Mouse (Mus musculus) megakaryocyte, adult 5-6 weeks (primary cell): ENCODE measurements around the gene Gm13283. TPM values are rescaled to one million over a fixed set of nuclear protein-coding genes. Genes with fewer than 3 reads are reported as not detected.
"Not testable (repeated sequence)": the region's sequence is repeated elsewhere in the genome, so short reads cannot be mapped to it uniquely, and the experiment has no call there.

Experiments used
- ATAC-seq: 2 replicates; pipeline ENCODE4 v1.8.0; 2016; ENCODE audit warnings: mild to moderate bottlenecking, inconsistent platforms; ENCODE audit not compliant: poor library complexity, severe bottlenecking
- total RNA-seq, 2 experiments: library from RNA; stranded (forward) in 1 of 2; stranded (reverse) in 1 of 2; fragments of 153-499, 151-499 nt in 1 of 2; fragments of 221-1000, 200-1000 nt in 1 of 2; gene quantifications; 2 replicates each; pipeline versions ENCODE4 v1.2.3 to v1.2.4; 2015 to 2017

The Gm13283 gene
- total RNA-seq, 2 experiments from 2014 or later = 0.18 TPM; not detected in 1

GRCm38 (mm10) chr4:88761776-88762175 is 1.9 kb downstream of the Gm13283 start:
- ATAC-seq = not testable (repeated sequence)

- not testable (repeated sequence) for ATAC-seq
These were observed 2.4 kb downstream of the Gm13283 start for GRCm38 (mm10) chr4:88762341-88762740.

- peak; percentile 94 for ATAC-seq
These were observed 3.6 kb downstream of the Gm13283 start for GRCm38 (mm10) chr4:88763384-88764018.

- not testable (repeated sequence) for ATAC-seq
These were observed 13.6 kb downstream of the Gm13283 start, which contains the start of gene Gm13290 for GRCm38 (mm10) chr4:88773534-88773933. Gm13290 (plus strand) TSS chr4:88773834.

GRCm38 (mm10) chr4:88776622-88777021 is 16.7 kb downstream of the Gm13283 start, which contains the start of gene Gm13289:
Gm13289 (plus strand) TSS chr4:88776922.
- not testable (repeated sequence) for ATAC-seq

GRCm38 (mm10) chr4:88779550-88779949 is 19.6 kb downstream of the Gm13283 start, which contains the start of gene Gm13272:
Gm13272 (plus strand) TSS chr4:88779850.
- ATAC-seq = not testable (repeated sequence)

- ATAC-seq = not testable (repeated sequence)
These were observed 20.4 kb downstream of the Gm13283 start for GRCm38 (mm10) chr4:88780320-88780719.

- ATAC-seq = not testable (repeated sequence)
These were observed 21.9 kb downstream of the Gm13283 start, which contains the start of gene Ifnz for GRCm38 (mm10) chr4:88781831-88782230. Ifnz (plus strand) TSS chr4:88782131.

- ATAC-seq = not testable (repeated sequence)
These were observed 22.4 kb downstream of the Gm13283 start for GRCm38 (mm10) chr4:88782335-88782734.

GRCm38 (mm10) chr4:88785409-88785808 is 25.5 kb downstream of the Gm13283 start, which contains the start of gene Gm13276:
Gm13276 (plus strand) TSS chr4:88785709.
- not testable (repeated sequence) for ATAC-seq

GRCm38 (mm10) chr4:88788402-88788801 is 28.5 kb downstream of the Gm13283 start, which contains the start of gene Gm13277:
Gm13277 (plus strand) TSS chr4:88788632.
- ATAC-seq = not testable (repeated sequence)

- ATAC-seq = not testable (repeated sequence)
These were observed 31.3 kb downstream of the Gm13283 start, which contains the start of gene Gm13278 for GRCm38 (mm10) chr4:88791250-88791649. Gm13278 (plus strand) TSS chr4:88791550.

- ATAC-seq = not testable (repeated sequence)
These were observed 34.2 kb downstream of the Gm13283 start, which contains the start of gene Gm13275 for GRCm38 (mm10) chr4:88793936-88794675. Gm13275 (plus strand) TSS chr4:88794487.

- ATAC-seq = not testable (repeated sequence)
These were observed 37.2 kb downstream of the Gm13283 start, which contains the start of gene Gm13279 for GRCm38 (mm10) chr4:88797097-88797496. Gm13279 (plus strand) TSS chr4:88797397.

- ATAC-seq = not testable (repeated sequence)
These were observed 39.4 kb downstream of the Gm13283 start, which contains the start of gene Gm13285 for GRCm38 (mm10) chr4:88799365-88799764. Gm13285 (plus strand) TSS chr4:88799665.

GRCm38 (mm10) chr4:88802954-88803353 is 43.0 kb downstream of the Gm13283 start, which contains the start of gene Gm13287:
Gm13287 (plus strand) TSS chr4:88803254.
- not testable (repeated sequence) for ATAC-seq

- not testable (repeated sequence) for ATAC-seq
These were observed 45.3 kb downstream of the Gm13283 start, which contains the start of gene Gm13288 for GRCm38 (mm10) chr4:88805231-88805630. Gm13288 (plus strand) TSS chr4:88805531.

GRCm38 (mm10) chr4:88805761-88806160 is 45.8 kb downstream of the Gm13283 start:
- ATAC-seq = not testable (repeated sequence)
